In the genomic region with DNA sequence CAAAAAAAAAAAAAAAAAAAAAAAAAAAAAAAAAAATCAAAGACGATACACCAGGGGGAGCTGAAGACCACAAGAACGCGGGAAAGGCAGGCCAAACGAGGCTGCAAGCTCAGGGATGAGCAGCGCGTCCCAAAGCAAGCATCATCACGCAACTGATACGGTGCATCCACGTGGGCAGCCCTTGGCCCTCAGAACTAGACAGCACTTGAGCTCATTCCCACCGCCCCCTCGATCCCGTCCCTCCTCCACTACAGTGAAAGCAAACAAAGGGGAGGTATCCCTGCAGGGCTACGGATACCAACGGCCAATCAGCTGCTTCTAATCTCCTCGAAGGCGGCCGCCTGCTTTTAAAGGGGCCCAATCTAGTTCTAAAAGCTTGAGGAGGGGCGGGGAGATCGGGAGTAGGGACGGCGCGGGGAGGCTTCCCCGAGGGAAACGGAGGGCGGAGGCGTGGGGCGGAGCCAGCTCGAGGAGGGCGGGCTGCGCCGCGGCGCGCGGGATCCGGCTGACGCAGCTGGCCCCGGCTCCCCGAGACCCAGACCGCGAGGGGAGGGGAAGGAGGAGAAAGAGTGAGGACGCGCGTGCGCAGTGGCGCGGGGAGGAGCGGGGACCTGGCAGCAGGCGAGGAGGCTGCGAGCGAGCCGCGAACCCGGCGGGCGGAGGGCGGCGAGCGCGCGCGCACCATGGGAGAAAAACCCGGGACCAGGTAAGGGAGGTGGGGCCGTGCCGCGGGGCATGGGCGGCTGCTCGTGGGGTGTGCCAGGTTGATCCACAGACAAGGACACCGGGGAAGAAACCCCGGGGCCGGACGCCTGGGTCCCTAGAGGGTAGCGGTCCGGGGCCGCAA, we compare ENCODE assay signal across 8 mouse cellular contexts. TPM values are rescaled to one million over a fixed set of nuclear protein-coding genes. Genes with fewer than 3 reads are reported as not detected.
DNase-seq lines count a peak whose midpoint lies in the region; ATAC-seq lines count a peak whose summit lies in the region.

Arrb2 (plus strand) TSS at position 588 of the 847 bp plus-strand sequence.

- peak; percentile 83 to 85 for ATAC-seq in hematopoietic stem cell, adult 5-6 weeks (replicated peaks in 1 of 2; ENCODE audit: insufficient read depth in 1 of 2, low FRiP score in 2 of 2, low TSS enrichment in 1 of 2, low read depth in 1 of 2, poor library complexity in 2 of 2, severe bottlenecking in 2 of 2)
- peak; percentile 97 for ATAC-seq in lung, embryonic 16.5 days (ENCODE audit: low read depth)

- H3K36me3 ChIP-seq in lung, embryonic 16.5 days (ENCODE audit: control insufficient read depth, insufficient read depth, low read length) = peaks cover 4% of the 10 kb centered on the region

- H3K4me1 ChIP-seq in lung, embryonic 16.5 days (replicated peaks; ENCODE audit: control insufficient read depth, insufficient read depth, low read length) = peaks cover 14% of the 10 kb centered on the region

- H3K4me3 ChIP-seq in lung, embryonic 16.5 days (ENCODE audit: low read length) = peak within 1 kb of the TSS; percentile 86

- H3K9me3 ChIP-seq in lung, embryonic 16.5 days (ENCODE audit: control insufficient read depth, low read length) = no peaks in the 10 kb centered on the region

- peak within 1 kb of the TSS; percentile 89 for H3K4me2 ChIP-seq in lung, embryonic 16.5 days (ENCODE audit: low read depth, low read length)

- under 1% methylated on average over 75 of the region's 75 CpGs for WGBS in lung, embryonic 16.5 days

- DNase-seq in MEL-GATA-1-ER (ENCODE audit: extremely low read depth, low read depth) = peak; percentile 96
- peak; percentile 99 for DNase-seq in cerebellum, adult 8-10 months
- peak; percentile 98 for DNase-seq in forelimb bud, embryonic 11.5 days (ENCODE audit: low read depth, low spot score)
- peak; percentile 90 for DNase-seq in layer of hippocampus, adult 9-10 months (ENCODE audit: low spot score)
- DNase-seq in ovary, postnatal 10 days (ENCODE audit: low spot score) = peak; percentile 93
- DNase-seq in thymus, postnatal 10 days (ENCODE audit: low spot score in 2 of 2) = peak; percentile 99 to 100

- no peaks in the 10 kb centered on the region for H3K27me3 ChIP-seq in lung, embryonic 16.5 days (ENCODE audit: control insufficient read depth, insufficient read depth, low read depth, low read length)

- H3K27ac ChIP-seq in lung, embryonic 16.5 days (ENCODE audit: low read length) = peak within 1 kb of the TSS; percentile 86

- H3K9ac ChIP-seq in lung, embryonic 16.5 days (ENCODE audit: low read length) = peak within 1 kb of the TSS; percentile 88

RNA-seq across cellular contexts. Expression of gene Arrb2, which starts in this region (rescaled TPM):
- 43.3 and 68.7 TPM in 2 replicates for total RNA-seq in hematopoietic stem cell, adult 5-6 weeks (2017)
- polyA plus RNA-seq in lung, embryonic 16.5 days (2015; fragmentation: Nextera tagmentation; extraction: Ambion mirVana) = 14.1 and 15.0 TPM in 2 replicates

Comparison
In these comparisons a context has a peak if more than half of its experiments do, and no peak if none do; other contexts are left out.
1. Peak in every context shown above with its lines: DNase-seq, ATAC-seq, H3K4me3 ChIP-seq and H3K27ac ChIP-seq.